Mouse (Mus musculus): ENCODE data around the gene Ctf2. TPM values are rescaled to one million over a fixed set of nuclear protein-coding genes. Genes with fewer than 3 reads are reported as not detected.
"Not testable (repeated sequence)": the region's sequence is repeated elsewhere in the genome, so short reads cannot be mapped to it uniquely, and the experiment has no call there.

Gene Ctf2
- total and polyA plus RNA-seq, 2 experiments: not detected

GRCm38 (mm10) chr7:127704598-127704997 lies 27.4 kb downstream of the Ctf2 start:
- no peak for TF ChIP-seq CTCF (IDR thresholded peaks at IDR 0.05; ENCODE audit: low read depth, low read length)
- no peak for TF ChIP-seq POLR2A (IDR thresholded peaks at IDR 0.05; ENCODE audit: extremely low read depth, insufficient read depth, low read length)
- H3K36me3 ChIP-seq (ENCODE audit: control insufficient read depth, insufficient read depth, low read length): no peaks in the 10 kb centered on the region
- no peak overlapping the region for H3K4me3 ChIP-seq (ENCODE audit: insufficient read depth, low read depth, low read length)
- no peak for DNase-seq (ENCODE audit: extremely low read depth, low read depth, low spot score)
- no peaks in the 10 kb centered on the region for H3K79me2 ChIP-seq (ENCODE audit: control insufficient read depth, insufficient read depth, low read length)
- WGBS: 90% methylated on average over 6 of the region's 6 CpGs
- H3K4me1 ChIP-seq (ENCODE audit: control insufficient read depth, insufficient read depth, low read length): peaks cover 9% of the 10 kb centered on the region
- no peak overlapping the region for H3K9ac ChIP-seq (ENCODE audit: low read depth, low read length)
- H3K27ac ChIP-seq (replicated peaks; ENCODE audit: insufficient read depth, low read depth, low read length): no peak overlapping the region
- no peaks in the 10 kb centered on the region for H3K27me3 ChIP-seq (ENCODE audit: control insufficient read depth, insufficient read depth, low read length)

- DNase-seq (ENCODE audit: extremely low read depth, low read depth, low spot score): peak; percentile 76
- H3K79me2 ChIP-seq (ENCODE audit: control insufficient read depth, insufficient read depth, low read length): no peaks in the 10 kb centered on the region
- no peak overlapping the region for H3K27ac ChIP-seq (replicated peaks; ENCODE audit: insufficient read depth, low read depth, low read length)
- H3K4me1 ChIP-seq (ENCODE audit: control insufficient read depth, insufficient read depth, low read length): peaks cover 7% of the 10 kb centered on the region
- no peak overlapping the region for H3K4me3 ChIP-seq (ENCODE audit: insufficient read depth, low read depth, low read length)
- H3K27me3 ChIP-seq (ENCODE audit: control insufficient read depth, insufficient read depth, low read length): no peaks in the 10 kb centered on the region
- H3K9ac ChIP-seq (ENCODE audit: low read depth, low read length): no peak overlapping the region
- no peak for TF ChIP-seq POLR2A (IDR thresholded peaks at IDR 0.05; ENCODE audit: extremely low read depth, insufficient read depth, low read length)
- TF ChIP-seq CTCF (IDR thresholded peaks at IDR 0.05; ENCODE audit: low read depth, low read length): no peak
- WGBS: 62% methylated on average over 8 of the region's 8 CpGs
- H3K36me3 ChIP-seq (ENCODE audit: control insufficient read depth, insufficient read depth, low read length): no peaks in the 10 kb centered on the region
Measured at GRCm38 (mm10) chr7:127703561-127704178, 28.3 kb downstream of the Ctf2 start.

GRCm38 (mm10) chr7:127700712-127701331 lies 31.1 kb downstream of the Ctf2 start:
- Histone ChIP-seq H3K4me1 (ENCODE audit: control insufficient read depth, insufficient read depth, low read length) (0 out of 2 replicates have a peak, but pooled peaks cover 4% of the 10 kb centered on the region), H3K79me2 (ENCODE audit: control insufficient read depth, insufficient read depth, low read length) (no peaks in the 10 kb centered on the region), H3K36me3 (ENCODE audit: control insufficient read depth, insufficient read depth, low read length) (no peaks in the 10 kb centered on the region), H3K27me3 (ENCODE audit: control insufficient read depth, insufficient read depth, low read length) (no peaks in the 10 kb centered on the region), H3K4me3 (ENCODE audit: insufficient read depth, low read depth, low read length) (no peak overlapping the region), H3K9ac (ENCODE audit: low read depth, low read length) (no peak overlapping the region), H3K27ac (replicated peaks; ENCODE audit: insufficient read depth, low read depth, low read length) (no peak overlapping the region)
- no peak for DNase-seq (ENCODE audit: extremely low read depth, low read depth, low spot score)
- TF ChIP-seq CTCF (IDR thresholded peaks at IDR 0.05; ENCODE audit: low read depth, low read length) (no peak), POLR2A (IDR thresholded peaks at IDR 0.05; ENCODE audit: extremely low read depth, insufficient read depth, low read length) (no peak)
- 68% methylated on average over 3 of the region's 3 CpGs for WGBS

DNA sequence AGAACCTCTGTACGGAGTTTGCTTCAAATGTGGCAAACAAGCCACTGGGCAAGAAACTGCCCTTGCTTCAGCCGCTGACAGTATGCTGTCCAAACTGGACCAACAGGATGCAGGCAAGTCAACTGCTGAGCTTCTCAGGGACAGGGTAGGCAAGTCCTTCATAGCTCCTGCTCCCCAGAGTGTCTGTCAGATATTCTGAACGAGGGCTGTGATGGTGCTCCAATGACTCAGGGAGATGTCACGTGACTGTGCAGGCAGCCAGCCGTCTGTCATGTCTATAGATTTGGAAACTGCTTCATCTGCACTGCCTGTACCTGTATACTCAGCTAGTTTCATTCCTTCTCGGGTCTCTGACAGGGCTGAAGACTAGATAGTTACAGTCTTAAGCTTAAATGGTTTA lies 33.0 kb downstream of the Ctf2 start:
- Histone ChIP-seq H3K4me1 (ENCODE audit: control insufficient read depth, insufficient read depth, low read length) (0 out of 2 replicates have a peak, but pooled peaks cover 2% of the 10 kb centered on the region), H3K79me2 (ENCODE audit: control insufficient read depth, insufficient read depth, low read length) (no peaks in the 10 kb centered on the region), H3K9ac (ENCODE audit: low read depth, low read length) (no peak overlapping the region), H3K36me3 (ENCODE audit: control insufficient read depth, insufficient read depth, low read length) (no peaks in the 10 kb centered on the region), H3K4me3 (ENCODE audit: insufficient read depth, low read depth, low read length) (no peak overlapping the region), H3K27ac (replicated peaks; ENCODE audit: insufficient read depth, low read depth, low read length) (no peak overlapping the region), H3K27me3 (ENCODE audit: control insufficient read depth, insufficient read depth, low read length) (no peaks in the 10 kb centered on the region)
- TF ChIP-seq POLR2A (IDR thresholded peaks at IDR 0.05; ENCODE audit: extremely low read depth, insufficient read depth, low read length) (no peak), CTCF (IDR thresholded peaks at IDR 0.05; ENCODE audit: low read depth, low read length) (no peak)
- 94% methylated on average over 6 of the region's 6 CpGs for WGBS
- no peak for DNase-seq (ENCODE audit: extremely low read depth, low read depth, low spot score)

GRCm38 (mm10) chr7:127693730-127694129 lies 38.2 kb downstream of the Ctf2 start:
- 95% methylated on average over 7 of the region's 7 CpGs for WGBS

GRCm38 (mm10) chr7:127693290-127693689 lies 38.7 kb downstream of the Ctf2 start:
- Histone ChIP-seq H3K27me3 (ENCODE audit: control insufficient read depth, insufficient read depth, low read length) (no peaks in the 10 kb centered on the region), H3K4me1 (ENCODE audit: control insufficient read depth, insufficient read depth, low read length) (no peaks in the 10 kb centered on the region; the same call in 1 of the 2 replicates), H3K79me2 (ENCODE audit: control insufficient read depth, insufficient read depth, low read length) (no peaks in the 10 kb centered on the region), H3K9ac (ENCODE audit: low read depth, low read length) (no peak overlapping the region), H3K4me3 (ENCODE audit: insufficient read depth, low read depth, low read length) (no peak overlapping the region), H3K27ac (replicated peaks; ENCODE audit: insufficient read depth, low read depth, low read length) (no peak overlapping the region), H3K36me3 (ENCODE audit: control insufficient read depth, insufficient read depth, low read length) (no peaks in the 10 kb centered on the region)
- WGBS: 97% methylated on average over 8 of the region's 8 CpGs
- DNase-seq (ENCODE audit: extremely low read depth, low read depth, low spot score): no peak
- no peak for TF ChIP-seq POLR2A (IDR thresholded peaks at IDR 0.05; ENCODE audit: extremely low read depth, insufficient read depth, low read length)
- no peak for TF ChIP-seq CTCF (IDR thresholded peaks at IDR 0.05; ENCODE audit: low read depth, low read length)

More at GRCm38 (mm10) chr7:127693730-127694129, 38.2 kb downstream of the Ctf2 start:
- H3K9ac ChIP-seq (ENCODE audit: low read depth, low read length); H3K27ac ChIP-seq (replicated peaks; ENCODE audit: insufficient read depth, low read depth, low read length); H3K4me3 ChIP-seq (ENCODE audit: insufficient read depth, low read depth, low read length); H3K79me2 ChIP-seq (ENCODE audit: control insufficient read depth, insufficient read depth, low read length); H3K36me3 ChIP-seq (ENCODE audit: control insufficient read depth, insufficient read depth, low read length); DNase-seq (ENCODE audit: extremely low read depth, low read depth, low spot score); H3K4me1 ChIP-seq (ENCODE audit: control insufficient read depth, insufficient read depth, low read length); H3K27me3 ChIP-seq (ENCODE audit: control insufficient read depth, insufficient read depth, low read length): not testable (repeated sequence)
